Mouse (Mus musculus): ENCODE measurements around the gene Clmn.

Clmn gene

DNA sequence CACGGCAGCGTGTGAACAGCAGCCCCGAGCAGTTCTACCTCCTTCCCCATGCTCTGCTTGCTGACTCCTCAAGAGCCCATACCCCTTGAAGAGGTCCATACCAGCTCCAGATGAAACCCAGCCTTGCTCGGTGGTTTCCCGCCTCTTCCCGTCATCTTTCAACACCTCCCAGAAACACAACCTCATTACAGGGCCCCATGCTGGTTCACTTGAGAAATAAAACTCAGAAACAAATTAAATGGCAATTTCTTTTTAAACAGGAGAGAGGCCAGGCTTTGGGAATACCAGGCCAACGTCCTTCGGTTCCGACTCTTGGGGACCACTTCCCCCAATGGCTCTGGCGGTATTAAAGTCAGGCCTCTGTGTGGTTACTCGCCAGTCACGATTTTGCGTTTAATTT lies 51.1 kb downstream of the Clmn start:
- DNase-seq (ENCODE audit: low spot score): no peak

DNA sequence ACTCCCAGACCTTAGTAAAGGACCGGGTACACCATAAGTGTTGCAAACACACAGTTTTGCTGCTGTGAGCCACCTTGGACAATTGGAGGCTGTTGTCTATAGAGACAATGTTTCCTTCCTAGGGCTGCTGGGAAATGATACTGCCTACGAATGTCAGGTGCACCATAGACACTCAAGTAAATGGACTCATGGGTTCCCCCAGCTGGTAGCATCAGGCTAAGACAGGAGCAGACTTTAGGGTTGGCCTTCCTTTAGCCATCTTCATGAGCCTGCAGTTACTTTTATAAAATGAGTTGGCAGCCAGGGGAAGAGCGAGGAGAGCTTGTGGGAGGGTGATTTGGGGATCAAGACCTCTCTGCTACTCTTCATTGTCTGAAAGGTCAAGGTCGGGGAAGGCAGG lies 52.2 kb downstream of the Clmn start:
- no peak for DNase-seq (ENCODE audit: low spot score)

DNA sequence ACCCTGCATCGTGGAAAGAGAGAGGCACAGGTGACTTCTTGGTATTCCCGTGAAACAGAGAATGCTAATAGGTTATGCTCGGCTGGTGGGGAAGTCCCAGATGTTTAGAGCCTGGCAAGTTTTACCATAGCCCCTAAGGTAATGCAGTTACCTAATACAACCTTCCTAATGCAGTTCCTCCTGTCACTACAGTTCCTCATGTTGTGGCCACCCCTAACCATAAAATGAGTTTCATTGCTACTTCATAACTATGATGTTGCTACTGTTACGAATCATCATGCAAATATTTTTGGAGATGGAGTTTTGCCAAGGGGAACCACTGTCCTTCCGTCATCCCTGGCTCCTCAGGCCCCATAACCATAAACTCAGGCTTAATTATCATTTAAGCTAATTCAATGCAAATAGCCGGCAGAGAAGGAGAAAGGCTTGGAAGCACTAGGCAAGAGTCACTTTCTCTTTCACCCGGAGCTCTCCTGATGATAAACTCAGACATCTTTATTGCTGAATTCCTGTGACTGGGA lies 53.9 kb downstream of the Clmn start:
- no peak for DNase-seq (ENCODE audit: low spot score)

DNA sequence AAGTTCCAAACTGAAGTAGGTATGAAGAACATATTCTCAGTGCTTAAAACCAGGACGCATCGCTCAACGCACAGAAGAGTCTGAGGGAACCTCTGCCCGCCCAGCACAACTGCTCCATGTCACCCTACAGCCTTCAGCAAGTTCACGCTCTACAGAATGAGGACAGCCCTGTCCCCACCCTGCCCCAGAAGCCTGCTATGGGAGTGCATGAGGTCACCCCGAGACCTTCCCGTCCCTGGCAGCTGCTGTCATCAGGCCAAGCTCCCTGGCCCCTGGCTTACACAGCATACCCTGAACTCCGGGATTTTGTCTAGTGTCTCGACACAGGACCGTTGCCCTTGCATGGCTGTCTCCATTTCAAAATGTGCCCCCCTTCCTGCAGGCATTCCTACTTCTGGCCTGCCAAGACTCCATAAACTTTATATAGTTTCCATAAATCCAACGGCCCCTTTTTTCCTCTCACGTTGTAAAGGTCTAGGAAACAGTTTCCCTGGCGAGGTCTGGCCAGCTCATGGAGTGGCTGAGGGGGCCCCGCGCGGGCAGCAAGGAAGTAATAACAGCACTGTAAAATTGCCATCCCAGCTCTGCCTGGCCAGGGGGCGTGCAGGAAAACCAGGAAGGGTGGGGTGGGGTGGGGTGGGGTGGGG lies 56.3 kb downstream of the Clmn start:
- DNase-seq (ENCODE audit: low spot score): no peak

DNA sequence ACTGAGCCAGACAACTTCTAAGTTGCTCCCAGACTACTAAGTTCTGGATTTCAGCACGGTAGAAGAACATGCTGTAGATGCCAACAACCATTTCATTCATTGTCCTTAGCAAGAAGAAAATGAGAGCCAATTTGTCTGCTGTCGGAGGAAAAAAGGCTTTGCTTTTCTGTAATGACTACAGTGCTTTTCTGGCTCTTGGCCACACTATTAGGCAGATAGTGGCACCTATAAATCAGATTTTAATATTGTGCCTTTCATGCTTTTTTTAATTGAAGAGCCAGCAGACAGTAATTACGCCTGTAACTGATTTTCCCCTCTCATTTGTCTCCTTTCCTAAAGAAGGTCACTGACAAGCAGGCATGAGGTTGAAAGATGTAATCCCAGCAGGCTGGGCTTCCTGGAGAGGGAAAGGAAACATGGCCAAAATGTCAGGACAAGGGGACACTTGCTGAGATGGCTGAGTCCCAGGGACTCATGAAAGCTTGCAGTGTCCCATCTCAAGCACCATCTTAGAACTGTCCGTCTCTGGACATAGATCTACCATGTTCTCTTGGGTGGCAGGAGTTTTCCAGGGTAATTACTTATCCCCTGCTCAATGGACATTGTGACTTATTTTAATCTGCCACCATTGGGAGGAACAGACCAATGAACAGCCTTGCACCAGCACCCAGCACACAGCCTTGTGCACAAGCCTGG lies 58.0 kb downstream of the Clmn start:
- no peak for DNase-seq (ENCODE audit: low spot score)

DNA sequence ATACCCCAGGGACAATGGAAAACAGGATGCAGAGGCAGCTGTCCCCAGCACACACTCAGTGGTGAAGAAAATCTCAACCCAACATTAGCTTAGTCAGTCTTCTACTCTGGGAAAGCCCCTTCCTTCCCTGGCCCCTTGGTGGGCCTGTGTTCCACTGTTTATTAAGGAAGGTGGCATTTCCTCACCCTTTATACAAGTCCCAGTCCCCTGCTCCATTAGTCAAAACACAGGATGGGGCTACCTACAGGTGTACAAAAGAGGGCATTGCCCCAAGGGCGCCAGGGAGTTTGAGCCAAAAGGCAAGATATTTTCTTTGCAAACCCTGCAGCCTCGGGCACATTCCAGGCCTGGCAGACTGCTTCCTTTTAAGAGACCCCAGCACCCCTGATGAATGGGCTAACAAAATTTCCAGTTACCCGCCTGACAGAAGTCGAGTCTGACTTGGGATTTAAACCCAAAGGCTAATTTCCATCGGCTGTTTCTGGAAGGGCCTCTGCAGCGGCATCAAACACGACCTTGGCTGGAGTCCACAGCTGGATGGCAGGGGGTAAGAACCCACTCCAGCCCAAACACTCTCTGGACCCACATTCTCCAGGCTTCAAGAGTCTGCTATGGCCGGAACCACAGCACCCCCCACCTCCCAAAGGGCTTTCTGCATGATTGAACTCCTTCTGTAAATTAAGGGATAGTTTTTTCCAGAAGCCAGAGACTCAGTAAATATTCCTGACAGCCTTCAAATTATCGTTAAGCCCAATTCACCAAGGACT lies 63.2 kb downstream of the Clmn start:
- no peak for DNase-seq (ENCODE audit: low spot score)

DNA sequence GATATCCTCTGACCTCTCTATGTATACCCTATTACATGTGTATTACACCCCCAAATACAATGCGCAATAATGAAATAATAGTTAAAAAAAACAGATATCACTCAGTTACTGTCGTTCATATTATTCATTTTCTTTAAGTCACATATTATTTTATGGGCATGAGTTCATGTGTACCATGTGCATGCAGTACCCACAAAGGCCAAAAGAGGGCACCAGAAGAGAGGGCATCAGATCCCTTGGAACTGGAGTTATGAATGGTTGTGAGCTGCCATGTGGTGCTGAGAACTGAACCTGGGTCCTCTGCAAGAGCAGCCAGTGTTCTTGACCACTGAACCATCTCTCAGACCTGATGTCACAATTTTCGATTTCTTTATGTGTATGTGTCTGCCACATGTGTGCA lies 65.5 kb downstream of the Clmn start:
- DNase-seq (ENCODE audit: low spot score): no peak

DNA sequence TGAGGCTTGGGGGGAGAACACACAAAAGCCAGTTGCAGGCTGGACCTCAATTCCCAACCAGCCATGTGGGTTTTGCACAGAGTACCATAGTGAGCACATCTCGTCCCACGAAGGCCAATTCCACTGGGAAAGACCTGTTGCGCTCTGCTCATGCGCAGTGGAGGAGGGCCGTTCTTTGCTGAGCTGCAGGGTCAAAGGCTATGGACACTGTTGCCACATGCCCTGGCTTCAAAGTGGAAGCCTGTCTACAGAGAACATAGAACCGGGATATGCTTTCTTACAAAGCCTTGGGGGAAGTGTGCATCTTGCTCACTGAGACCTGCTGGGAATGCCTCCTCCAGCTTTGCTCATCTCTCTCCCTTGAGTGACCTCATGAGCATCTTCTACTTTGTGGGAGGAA lies 67.0 kb downstream of the Clmn start:
- DNase-seq (ENCODE audit: low spot score): no peak

DNA sequence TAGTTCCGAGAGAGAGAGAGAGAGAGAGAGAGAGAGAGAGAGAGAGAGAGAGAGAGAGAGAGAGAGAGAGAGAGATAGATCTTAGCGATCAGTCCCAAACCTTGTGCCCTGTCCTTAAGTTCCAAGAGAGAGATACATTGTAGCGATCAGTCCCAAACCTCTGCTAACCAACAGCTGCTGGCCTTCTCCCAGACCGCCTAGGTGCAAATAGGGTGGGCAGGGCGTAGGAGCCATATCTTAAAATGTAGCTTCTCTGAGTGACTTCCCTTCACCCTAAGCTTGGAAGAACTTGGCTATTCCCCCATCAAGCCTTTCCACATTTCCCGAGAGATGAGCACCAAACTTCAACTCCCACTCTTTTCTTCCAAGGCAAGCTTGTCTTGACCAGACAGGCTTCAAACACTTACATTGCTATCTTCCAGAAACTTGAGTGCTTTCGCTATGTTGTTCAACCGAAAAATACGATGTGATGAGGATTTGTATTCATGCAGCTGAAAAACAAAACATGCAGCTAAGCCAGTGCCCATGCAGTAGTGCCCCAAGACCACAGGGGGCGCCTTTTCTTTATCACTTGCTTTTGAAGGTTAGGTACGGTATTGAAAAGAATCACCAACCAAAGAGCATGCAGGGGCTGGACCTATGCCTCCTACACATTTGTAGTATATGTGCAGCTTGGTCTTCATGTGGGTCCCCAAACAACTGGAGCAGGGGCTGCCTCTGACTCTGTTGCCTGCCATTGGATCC lies 68.1 kb downstream of the Clmn start:
- DNase-seq (ENCODE audit: low spot score): no peak

DNA sequence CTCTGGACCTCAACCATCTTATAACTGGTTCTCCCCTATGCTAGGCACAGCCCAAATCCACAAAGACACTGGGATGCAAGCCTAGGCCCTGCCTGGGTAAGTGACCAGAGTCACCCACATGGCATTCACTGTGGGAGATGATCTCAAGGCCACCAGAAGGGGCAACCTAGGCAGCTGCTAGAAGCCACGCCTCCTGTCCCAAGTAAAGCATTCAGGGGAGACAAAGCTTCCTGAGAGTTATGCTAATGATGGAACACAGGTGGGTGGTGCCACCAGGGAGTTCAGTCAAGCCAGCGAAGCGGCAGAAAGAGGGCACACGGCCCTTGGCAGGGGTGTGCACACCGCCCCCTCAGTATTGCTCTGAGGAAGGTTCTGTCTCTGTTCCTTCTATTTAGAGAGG lies 69.9 kb downstream of the Clmn start:
- DNase-seq (ENCODE audit: low spot score): no peak

DNA sequence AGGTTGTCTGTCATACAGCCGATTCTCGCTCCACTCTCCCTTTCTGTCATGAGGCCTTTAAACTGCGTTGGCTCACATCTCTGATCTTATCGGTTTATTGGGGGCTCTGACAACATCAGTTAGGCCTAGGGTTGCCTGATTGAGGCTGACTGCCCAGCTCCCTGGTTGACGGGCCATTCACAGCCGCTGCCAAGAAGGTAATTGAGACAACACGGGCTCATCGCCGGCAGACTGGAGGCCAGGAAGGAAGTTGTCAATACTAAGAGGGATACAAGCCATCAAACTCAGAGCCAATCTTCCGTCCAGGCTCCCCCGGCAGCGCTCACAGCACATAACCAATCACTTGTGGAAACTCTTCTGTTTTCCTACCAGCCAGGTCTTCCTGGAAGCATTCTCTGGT lies 71.4 kb downstream of the Clmn start:
- no peak for DNase-seq (ENCODE audit: low spot score)

DNA sequence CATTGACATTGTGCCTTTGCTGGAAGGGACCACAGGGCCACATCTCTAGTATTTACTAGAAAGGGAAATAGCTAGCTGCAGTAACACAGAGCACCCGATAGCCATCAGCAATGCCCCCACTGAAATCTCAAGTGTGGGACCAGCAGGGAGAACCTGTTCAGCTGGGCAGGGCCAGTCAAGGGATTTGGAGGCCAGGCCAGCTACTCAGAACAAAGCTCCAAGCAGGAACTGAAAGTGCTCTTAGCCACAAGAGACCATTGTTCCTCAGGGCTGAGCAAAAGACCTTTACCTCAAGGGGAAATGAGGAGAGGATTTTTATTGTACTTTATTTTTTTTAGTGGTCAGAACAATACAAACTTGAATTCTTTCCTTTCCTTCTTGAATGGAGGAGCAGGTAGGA lies 87.3 kb downstream of the Clmn start:
- no peak for DNase-seq (ENCODE audit: low spot score)

DNA sequence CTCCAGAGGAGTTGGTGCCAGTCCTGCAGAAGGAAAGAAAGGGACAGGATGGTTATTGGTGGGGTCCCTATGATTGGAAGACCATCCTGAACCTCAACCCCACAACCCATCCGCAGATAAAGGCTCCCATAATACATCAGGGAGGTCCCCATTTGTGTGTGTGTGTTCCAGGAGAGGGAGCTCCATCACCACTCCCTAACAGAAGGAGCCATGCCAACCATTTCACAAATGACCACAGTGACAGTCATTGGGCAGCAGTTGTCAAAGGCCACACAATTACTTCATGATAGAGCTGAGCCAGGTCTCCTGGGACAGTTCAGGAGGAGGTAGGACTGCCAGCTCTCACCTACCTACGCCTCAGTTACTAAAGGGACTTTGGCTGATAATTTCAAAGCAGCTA lies 92.9 kb downstream of the Clmn start:
- DNase-seq (ENCODE audit: low spot score): no peak

DNA sequence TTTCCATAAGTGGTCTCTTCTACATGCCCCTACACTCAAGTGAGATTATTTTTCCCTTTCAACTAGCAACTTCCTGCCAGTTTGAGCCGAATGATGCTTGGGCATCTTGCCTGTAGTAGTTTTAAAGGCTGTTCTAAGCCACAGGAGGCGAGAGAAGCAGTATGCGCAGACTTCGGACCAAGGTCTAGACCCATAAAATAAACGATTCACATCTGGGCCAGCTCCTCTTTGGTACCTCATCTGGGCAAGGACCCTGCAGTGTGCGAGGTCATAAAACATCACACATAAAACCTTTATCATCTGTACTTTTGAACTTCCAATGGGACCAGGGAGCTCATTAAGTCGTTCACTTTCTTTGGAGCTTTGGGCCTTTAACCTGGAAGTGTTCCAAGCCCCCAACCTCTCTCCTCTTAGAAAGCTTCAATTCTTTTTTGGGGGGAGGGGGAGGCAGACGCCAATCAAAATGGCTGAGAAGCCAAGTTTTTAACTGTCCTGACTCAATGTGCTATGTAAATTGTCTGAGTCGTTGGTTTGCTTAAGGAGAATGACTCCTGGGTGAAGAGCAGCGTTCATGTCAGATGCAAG lies 95.6 kb downstream of the Clmn start:
- no peak for DNase-seq (ENCODE audit: low spot score)

DNA sequence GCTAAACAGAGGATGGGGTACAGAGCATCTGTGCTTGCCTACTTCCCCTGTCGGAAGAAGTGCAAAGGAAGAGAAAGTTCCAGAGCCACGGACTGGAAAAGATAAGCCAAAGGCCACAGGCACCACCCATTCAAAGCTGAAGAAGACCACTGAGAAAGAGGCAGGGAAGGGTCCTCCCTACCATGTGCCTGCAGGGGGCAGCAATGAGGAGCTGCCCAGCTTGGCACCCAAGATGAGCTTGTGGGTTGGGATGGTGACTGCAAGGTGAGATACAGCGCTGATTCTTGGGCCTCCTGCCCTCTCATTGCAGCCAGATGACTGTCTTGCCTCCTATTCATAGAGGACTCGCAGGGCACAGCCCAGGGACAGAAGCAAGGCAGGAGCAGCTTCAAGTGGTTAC lies 97.7 kb downstream of the Clmn start:
- no peak for DNase-seq (ENCODE audit: low spot score)

DNA sequence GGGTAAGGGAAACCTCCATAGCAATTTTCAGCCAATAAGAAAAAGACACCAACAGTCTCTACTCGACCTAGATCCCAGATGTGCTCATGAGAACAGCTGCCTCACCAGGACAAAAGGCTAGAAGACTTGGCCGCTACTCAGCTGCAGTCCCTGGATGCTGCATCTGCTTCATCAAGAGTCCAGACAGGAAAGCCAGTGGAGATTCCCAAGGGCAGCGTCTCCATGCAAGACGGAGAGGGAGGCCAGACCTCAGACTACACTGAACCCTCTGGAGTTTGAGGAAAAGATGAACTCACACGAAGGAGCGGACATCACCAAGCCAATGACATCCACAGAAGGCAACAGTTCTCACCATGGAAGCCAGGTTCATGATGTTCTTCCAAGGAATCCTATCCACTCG lies 99.1 kb downstream of the Clmn start:
- no peak for DNase-seq (ENCODE audit: low spot score)

DNA sequence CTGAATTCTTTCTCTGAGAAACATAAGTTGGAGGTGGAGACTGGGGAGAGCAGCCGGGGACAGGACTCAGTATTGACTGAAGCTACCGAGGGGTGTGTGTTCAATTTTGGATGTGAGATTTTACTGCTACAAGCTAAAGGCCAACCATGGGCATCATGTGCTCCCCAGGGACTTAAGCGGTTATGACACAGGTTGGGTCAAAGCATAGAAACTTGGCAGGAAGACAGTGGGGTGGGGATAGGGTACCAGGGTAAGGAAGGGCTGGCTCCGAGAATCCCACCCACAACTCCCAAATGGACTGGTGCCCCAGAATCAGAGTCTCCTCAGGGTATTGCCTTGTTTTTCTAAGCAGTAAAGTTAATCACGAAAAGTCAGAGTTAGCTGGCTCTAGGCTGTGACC lies 99.8 kb downstream of the Clmn start:
- no peak for DNase-seq (ENCODE audit: low spot score)

DNA sequence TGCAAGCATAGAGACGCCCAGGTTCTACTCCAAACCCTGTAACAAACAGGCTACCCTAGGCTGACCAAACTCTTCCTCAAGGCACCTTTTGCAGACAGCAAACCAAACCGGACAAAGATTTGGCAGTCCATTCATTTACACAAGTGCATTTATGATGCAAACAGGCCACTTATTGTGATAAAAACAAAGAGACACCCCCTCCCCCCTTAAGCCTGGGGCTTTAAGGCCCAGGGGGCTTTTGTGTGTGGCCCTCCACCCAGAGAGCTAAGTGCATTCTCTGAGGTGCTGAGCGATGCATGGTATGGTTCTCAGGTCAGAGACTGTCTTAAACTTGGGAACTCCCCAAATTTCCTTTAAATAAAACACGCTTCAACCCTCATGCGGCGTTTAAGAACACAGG lies 101.0 kb downstream of the Clmn start:
- no peak for DNase-seq (ENCODE audit: low spot score)

DNA sequence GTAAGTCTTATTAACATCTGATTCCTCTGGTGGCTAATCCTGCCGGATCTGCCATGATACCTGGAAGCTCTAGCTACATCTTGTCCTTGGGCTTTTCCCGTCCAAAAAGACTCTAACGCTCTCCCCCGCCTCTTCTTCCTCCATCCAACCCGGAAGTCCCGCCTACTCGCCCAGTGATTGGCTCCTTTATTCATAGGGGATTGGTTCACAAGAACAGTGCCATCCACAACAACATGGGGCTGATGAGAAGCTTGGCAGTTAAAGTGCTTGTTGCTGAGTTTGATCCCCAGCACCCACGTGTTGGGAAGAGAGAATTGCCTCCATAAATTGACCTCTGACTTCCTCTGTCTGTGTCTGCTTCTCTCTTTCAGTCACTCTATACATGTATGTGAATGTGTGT lies 103.5 kb downstream of the Clmn start:
- no peak for DNase-seq (ENCODE audit: low spot score)

DNA sequence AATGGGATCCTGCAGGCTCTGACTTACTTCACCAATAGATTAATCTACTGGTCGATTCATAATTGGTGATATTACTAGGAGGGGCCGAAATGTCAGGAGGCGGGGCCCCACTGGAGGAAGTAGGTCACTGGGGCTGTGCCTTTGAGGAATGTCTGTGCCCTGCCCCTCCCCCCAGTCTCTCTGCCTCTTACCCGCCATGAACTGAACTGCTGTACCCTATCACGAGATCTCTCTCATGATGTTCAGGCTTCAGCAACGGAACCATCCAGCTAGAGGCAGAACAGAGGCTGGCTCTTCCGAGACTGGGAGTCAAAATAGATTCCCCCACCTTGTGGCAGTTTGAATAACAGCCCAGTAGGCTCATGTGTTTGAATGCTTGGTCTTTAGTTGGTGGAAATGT lies 106.8 kb downstream of the Clmn start:
- no peak for DNase-seq (ENCODE audit: low spot score)

DNA sequence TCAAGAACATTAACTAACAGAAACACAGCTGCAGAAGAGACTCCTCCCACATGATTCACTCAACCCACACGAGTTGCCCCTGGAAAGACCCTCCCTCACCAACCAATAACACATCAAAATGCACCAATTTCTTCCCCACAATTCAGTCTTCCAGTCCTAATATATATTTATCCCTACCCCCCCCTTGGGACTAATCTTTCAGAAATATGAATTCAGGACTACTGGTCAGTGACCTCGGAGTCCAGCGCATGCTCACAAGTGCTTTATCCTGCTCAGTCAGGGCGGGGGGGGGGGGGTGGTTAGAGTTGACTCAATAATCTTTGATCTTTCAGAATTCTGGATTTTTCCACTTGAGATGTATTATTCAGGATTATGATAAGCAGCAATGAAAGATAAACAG lies 111.2 kb downstream of the Clmn start:
- no peak for DNase-seq (ENCODE audit: low spot score)

Measured in layer of hippocampus, adult 11-12 months (tissue).